Mouse (Mus musculus): ENCODE results near the gene Pdzrn3. TPM values are rescaled to one million over a fixed set of nuclear protein-coding genes. Genes with fewer than 3 reads are reported as not detected.
A peak's percentile ranks its signal among the peaks of the same experiment; 100 is the strongest.

The Pdzrn3 gene
- total RNA-seq, 1 experiment = 3.8 TPM

DNA sequence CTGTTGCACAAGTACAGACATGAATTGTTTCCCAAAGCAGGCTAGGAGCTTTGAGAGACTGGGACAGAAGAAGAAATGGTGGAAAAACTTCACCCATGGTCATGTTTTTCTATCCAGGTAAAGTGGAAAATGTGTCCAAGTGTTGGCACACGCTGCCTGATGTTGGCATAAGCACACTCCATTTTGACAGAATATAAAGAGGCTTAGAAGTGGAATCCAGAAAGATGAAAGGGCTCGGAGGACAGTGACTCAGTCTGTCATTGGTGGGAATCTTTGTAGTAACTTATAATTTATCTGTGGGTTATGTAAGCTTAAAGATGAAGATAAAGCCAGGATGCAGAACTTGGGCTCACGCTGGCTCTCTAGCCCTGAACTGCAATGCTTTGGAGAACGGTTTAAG lies 5.2 kb upstream of the Pdzrn3 start:
- TF ChIP-seq CHD2 (IDR thresholded peaks at IDR 0.05; ENCODE audit: low read depth, low read length) = no peak
- no peak for TF ChIP-seq ZC3H11A (IDR thresholded peaks at IDR 0.05; ENCODE audit: borderline replicate concordance, low read depth, low read length)
- no peak for TF ChIP-seq HCFC1 (IDR thresholded peaks at IDR 0.05; ENCODE audit: borderline replicate concordance, insufficient read depth, low read length)
- no peak for TF ChIP-seq MAFK (IDR thresholded peaks at IDR 0.05; ENCODE audit: insufficient read depth, low read depth, low read length)
- TF ChIP-seq ZNF384 (IDR thresholded peaks at IDR 0.05; ENCODE audit: low read depth, low read length) = no peak
- no peak overlapping the region for H3K4me3 ChIP-seq (ENCODE audit: insufficient read depth in 1 of 2, low read depth in 1 of 2, low read length in 2 of 2, poor library complexity in 1 of 2, severe bottlenecking in 1 of 2)
- in situ Hi-C loops (cut with MboI; ENCODE audit: low sequenced_read_pairs in 2 of 2, unreplicated experiment in 2 of 2) = no loop called here
- no peaks in the 10 kb centered on the region for H3K36me3 ChIP-seq (ENCODE audit: control insufficient read depth, insufficient read depth, low read length, poor library complexity, severe bottlenecking)
- no peak overlapping the region for H3K9ac ChIP-seq (ENCODE audit: insufficient read depth, low read depth, low read length, poor library complexity, severe bottlenecking)
- DNase-seq (ENCODE audit: low read depth, low spot score) = no peak
- H3K9me3 ChIP-seq (ENCODE audit: control insufficient read depth, insufficient read depth, low read depth, low read length) = no peaks in the 10 kb centered on the region
- H3K27ac ChIP-seq (ENCODE audit: insufficient read depth, low read depth, low read length, poor library complexity, severe bottlenecking) = no peak overlapping the region
- H3K4me1 ChIP-seq (ENCODE audit: control insufficient read depth in 2 of 2, insufficient read depth in 2 of 2, low read length in 2 of 2, poor library complexity in 1 of 2) = no peaks in the 10 kb centered on the region; a peak in 1 of 4 replicates

DNA sequence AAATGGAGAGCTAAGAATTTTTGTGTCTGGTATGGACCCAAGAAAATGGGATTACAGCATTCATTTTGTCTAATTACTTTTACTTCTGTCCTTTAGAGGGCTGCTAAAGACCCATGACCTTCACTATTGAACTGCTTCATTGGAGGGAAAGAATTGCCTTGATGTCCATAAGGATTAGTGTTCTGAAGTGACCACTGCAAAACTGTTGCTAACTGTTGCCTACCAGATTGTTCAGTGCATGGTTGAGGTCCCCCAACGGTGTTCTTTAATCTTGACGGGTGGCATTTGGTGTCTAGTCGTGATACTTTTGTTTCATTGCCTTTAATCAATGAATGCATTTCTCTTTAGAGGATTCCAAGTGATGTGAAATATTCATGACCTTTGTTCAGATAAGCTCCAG lies 1.8 kb upstream of the Pdzrn3 start:
- H3K4me1 ChIP-seq (ENCODE audit: control insufficient read depth in 2 of 2, insufficient read depth in 2 of 2, low read length in 2 of 2, poor library complexity in 1 of 2) = no peaks in the 10 kb centered on the region; a peak in 1 of 4 replicates
- DNase-seq (ENCODE audit: low read depth, low spot score) = no peak
- H3K9me3 ChIP-seq (ENCODE audit: control insufficient read depth, insufficient read depth, low read depth, low read length) = no peaks in the 10 kb centered on the region
- H3K4me3 ChIP-seq (ENCODE audit: insufficient read depth in 1 of 2, low read depth in 1 of 2, low read length in 2 of 2, poor library complexity in 1 of 2, severe bottlenecking in 1 of 2) = no peak overlapping the region
- no peak overlapping the region for H3K9ac ChIP-seq (ENCODE audit: insufficient read depth, low read depth, low read length, poor library complexity, severe bottlenecking)
- in situ Hi-C loops (cut with MboI; ENCODE audit: low sequenced_read_pairs in 2 of 2, unreplicated experiment in 2 of 2) = no loop called here
- H3K36me3 ChIP-seq (ENCODE audit: control insufficient read depth, insufficient read depth, low read length, poor library complexity, severe bottlenecking) = no peaks in the 10 kb centered on the region
- no peak for TF ChIP-seq CHD2 (IDR thresholded peaks at IDR 0.05; ENCODE audit: low read depth, low read length)
- no peak for TF ChIP-seq MAFK (IDR thresholded peaks at IDR 0.05; ENCODE audit: insufficient read depth, low read depth, low read length)
- H3K27ac ChIP-seq (ENCODE audit: insufficient read depth, low read depth, low read length, poor library complexity, severe bottlenecking) = no peak overlapping the region

DNA sequence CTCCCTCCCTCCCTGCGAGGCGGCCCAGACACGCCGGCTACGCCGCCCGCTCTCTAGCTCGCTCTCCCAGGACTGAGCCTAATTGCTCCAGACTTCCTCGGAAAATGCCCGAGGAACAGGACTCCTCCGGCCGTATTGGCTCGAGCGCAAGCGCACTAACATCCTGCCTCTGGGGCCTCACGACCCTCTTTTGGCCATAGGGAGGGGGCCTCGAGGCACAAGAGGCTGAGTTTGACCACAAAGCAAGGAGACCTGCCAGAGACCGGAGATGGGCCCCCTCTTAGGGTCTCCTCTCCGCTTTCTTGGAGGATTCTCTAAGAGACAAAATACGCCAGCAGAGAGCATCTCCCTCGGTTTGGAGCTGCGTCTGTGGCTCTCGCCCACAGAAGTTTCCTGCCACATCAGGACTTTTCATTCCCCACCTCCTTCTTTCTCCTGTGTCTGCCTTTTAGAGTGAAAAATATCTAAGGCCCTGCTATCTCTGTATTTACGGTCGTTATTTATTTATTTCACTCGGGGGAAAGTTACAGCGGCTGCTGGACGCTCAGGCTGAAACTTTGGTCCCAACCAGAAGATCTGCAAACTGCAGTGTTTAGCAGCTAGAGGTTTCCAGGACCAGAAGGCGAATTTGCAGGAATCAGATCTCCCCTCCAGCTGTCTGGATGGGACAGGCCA lies 375 bp upstream of the Pdzrn3 start:
- DNase-seq (ENCODE audit: low read depth, low spot score) = no peak
- Histone ChIP-seq H3K27ac (ENCODE audit: insufficient read depth, low read depth, low read length, poor library complexity, severe bottlenecking) (no peak overlapping the region), H3K4me3 (ENCODE audit: insufficient read depth in 1 of 2, low read depth in 1 of 2, low read length in 2 of 2, poor library complexity in 1 of 2, severe bottlenecking in 1 of 2) (peak overlapping the region; percentile 66 to 73), H3K4me1 (ENCODE audit: control insufficient read depth in 2 of 2, insufficient read depth in 2 of 2, low read length in 2 of 2, poor library complexity in 1 of 2) (no peaks in the 10 kb centered on the region; a peak in 1 of 4 replicates), H3K9ac (ENCODE audit: insufficient read depth, low read depth, low read length, poor library complexity, severe bottlenecking) (peak overlapping the region; percentile 43; the same call in 1 of the 2 replicates), H3K36me3 (ENCODE audit: control insufficient read depth, insufficient read depth, low read length, poor library complexity, severe bottlenecking) (no peaks in the 10 kb centered on the region), H3K9me3 (ENCODE audit: control insufficient read depth, insufficient read depth, low read depth, low read length) (no peaks in the 10 kb centered on the region)
- TF ChIP-seq HCFC1 (IDR thresholded peaks at IDR 0.05; ENCODE audit: borderline replicate concordance, insufficient read depth, low read length) = no peak
- no peak for TF ChIP-seq CHD2 (IDR thresholded peaks at IDR 0.05; ENCODE audit: low read depth, low read length)
- no peak for TF ChIP-seq ZNF384 (IDR thresholded peaks at IDR 0.05; ENCODE audit: low read depth, low read length)
- TF ChIP-seq MAFK (IDR thresholded peaks at IDR 0.05; ENCODE audit: insufficient read depth, low read depth, low read length) = no peak
- in situ Hi-C loops (cut with MboI; ENCODE audit: low sequenced_read_pairs in 2 of 2, unreplicated experiment in 2 of 2) = no loop called here

DNA sequence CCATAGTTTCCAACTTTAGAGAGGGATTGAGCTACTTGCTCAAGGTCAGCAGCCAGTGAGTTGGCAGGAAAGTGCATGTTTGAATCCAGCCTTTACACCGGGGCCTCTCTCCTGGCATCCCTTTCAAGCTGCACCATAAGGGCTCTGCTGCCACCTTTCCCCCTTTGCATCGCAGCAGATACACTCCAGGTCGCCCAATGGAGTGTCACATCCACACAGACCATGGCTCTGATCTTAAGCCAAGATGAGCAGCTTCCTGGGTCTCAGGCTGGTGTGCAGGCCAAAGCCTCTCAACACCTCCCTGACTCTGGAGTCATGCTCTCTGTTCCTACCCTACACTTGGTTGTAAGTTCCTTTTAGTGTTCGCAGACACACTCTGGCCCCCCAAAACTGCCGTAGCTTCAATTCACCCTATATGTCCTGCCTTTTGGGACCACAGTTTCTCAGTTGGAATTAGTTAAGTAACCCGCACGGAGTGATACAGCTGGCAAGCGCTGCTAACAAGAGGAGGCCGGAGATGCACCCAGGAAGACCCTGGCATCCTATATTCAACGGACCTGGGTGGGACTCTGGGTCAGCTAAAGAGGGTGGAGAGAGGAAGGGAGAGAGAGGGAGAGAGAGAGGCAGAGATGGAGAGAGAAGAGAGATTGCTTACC lies 1.1 kb downstream of the Pdzrn3 start:
- Histone ChIP-seq H3K36me3 (ENCODE audit: control insufficient read depth, insufficient read depth, low read length, poor library complexity, severe bottlenecking) (no peaks in the 10 kb centered on the region), H3K9me3 (ENCODE audit: control insufficient read depth, insufficient read depth, low read depth, low read length) (no peaks in the 10 kb centered on the region), H3K4me3 (ENCODE audit: insufficient read depth in 1 of 2, low read depth in 1 of 2, low read length in 2 of 2, poor library complexity in 1 of 2, severe bottlenecking in 1 of 2) (peak overlapping the region; percentile 21 to 66; a peak in 3 of 4 replicates), H3K27ac (ENCODE audit: insufficient read depth, low read depth, low read length, poor library complexity, severe bottlenecking) (no peak overlapping the region), H3K9ac (ENCODE audit: insufficient read depth, low read depth, low read length, poor library complexity, severe bottlenecking) (no peak overlapping the region), H3K4me1 (ENCODE audit: control insufficient read depth in 2 of 2, insufficient read depth in 2 of 2, low read length in 2 of 2, poor library complexity in 1 of 2) (no peaks in the 10 kb centered on the region; a peak in 1 of 4 replicates)
- in situ Hi-C loops (cut with MboI; ENCODE audit: low sequenced_read_pairs in 2 of 2, unreplicated experiment in 2 of 2) = no loop called here
- TF ChIP-seq ZC3H11A (IDR thresholded peaks at IDR 0.05; ENCODE audit: borderline replicate concordance, low read depth, low read length) (no peak), CHD2 (IDR thresholded peaks at IDR 0.05; ENCODE audit: low read depth, low read length) (no peak), ZNF384 (IDR thresholded peaks at IDR 0.05; ENCODE audit: low read depth, low read length) (no peak), MAFK (IDR thresholded peaks at IDR 0.05; ENCODE audit: insufficient read depth, low read depth, low read length) (no peak), HCFC1 (IDR thresholded peaks at IDR 0.05; ENCODE audit: borderline replicate concordance, insufficient read depth, low read length) (no peak)
- DNase-seq (ENCODE audit: low read depth, low spot score) = no peak

All from ES-E14 (cell line).